Mouse (Mus musculus): ENCODE results near the gene Aak1.

GRCm38 (mm10) chr6:86823824-86824223 lies 25.5 kb upstream of the Aak1 start:
- no peak for TF ChIP-seq GATA1 (IDR thresholded peaks at IDR 0.05; ENCODE audit: borderline replicate concordance, low read length)
- no peak for TF ChIP-seq FLI1 (IDR thresholded peaks at IDR 0.05; ENCODE audit: low read length)

All from megakaryocyte, embryonic 14.5 days (primary cell).